ENCODE assay signal across 14 mouse cellular contexts in the genomic region with DNA sequence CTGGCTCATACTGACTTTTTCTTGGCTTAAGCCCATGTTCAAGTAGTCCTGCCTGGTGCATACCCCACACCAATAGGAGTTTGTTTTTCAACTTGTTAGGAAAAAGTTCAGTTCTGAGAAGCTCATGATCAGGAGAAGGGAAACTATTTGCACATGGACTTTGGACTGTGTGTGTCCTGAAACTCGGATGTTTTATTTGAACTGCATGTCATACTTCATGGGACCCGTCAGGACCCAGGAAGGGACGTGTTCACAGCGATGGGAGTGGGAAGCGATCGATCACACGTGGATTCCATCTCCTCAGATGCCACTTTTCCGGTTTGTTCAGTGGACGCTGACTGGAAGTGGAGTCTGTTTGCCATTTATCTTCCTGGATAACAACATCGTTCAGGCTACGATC.
"Had no signal": no experiment of that assay in that cellular context is flagged by ENCODE, and none has a peak within 500 bp of the region (broad histone marks: within the 10 kb centered on the region; RNA-seq: fewer than 3 reads in every experiment).

No protein-coding gene starts in this region.

- H3K36me3 ChIP-seq: limb, embryonic 13.5 days; liver, embryonic 15.5 days; midbrain, embryonic 12.5 days; neural tube, embryonic 13.5 days had no signal

- H3K27ac ChIP-seq: liver, embryonic 15.5 days; midbrain, embryonic 12.5 days; neural tube, embryonic 13.5 days had no signal

- H3K27me3 ChIP-seq: limb, embryonic 13.5 days; liver, embryonic 15.5 days; midbrain, embryonic 12.5 days; neural tube, embryonic 13.5 days had no signal

- H3K9me3 ChIP-seq: limb, embryonic 13.5 days; liver, embryonic 15.5 days had no signal

- H3K4me2 ChIP-seq: limb, embryonic 13.5 days; liver, embryonic 15.5 days; lung, embryonic 14.5 days; midbrain, embryonic 12.5 days; neural tube, embryonic 13.5 days had no signal

- ATAC-seq: inflammation-experienced regulatory T-cells, adult 6 months; midbrain, embryonic 16.5 days had no signal

- H3K9ac ChIP-seq: limb, embryonic 13.5 days; liver, embryonic 15.5 days; lung, embryonic 14.5 days; midbrain, embryonic 12.5 days; neural tube, embryonic 13.5 days had no signal

- H3K4me3 ChIP-seq: limb, embryonic 13.5 days; liver, embryonic 15.5 days; midbrain, embryonic 12.5 days; neural tube, embryonic 13.5 days had no signal

- DNase-seq: kidney, adult 18-20 months; kidney, postnatal 25 days; lung, embryonic 14.5 days; lung, postnatal 10 days; retina, postnatal 1 day; right cerebral cortex, postnatal 4 days; spleen, adult 18-20 months; thymus, postnatal 4 days had no signal

- H3K4me1 ChIP-seq: midbrain, embryonic 12.5 days; neural tube, embryonic 13.5 days had no signal
